Mouse (Mus musculus) spleen, postnatal 14 days (tissue): ENCODE measurements around the gene Cramp1l.
A peak's percentile ranks its signal among the peaks of the same experiment; 100 is the strongest.

Experiments used
- DNase-seq, 2 experiments: peaks; one replicate each; pipeline ENCODE4 v3.0.0; 2021 to 2022; ENCODE audit warnings: low spot score in 2 of 2

Gene Cramp1l

GRCm38 (mm10) chr17:25015655-25016291 lies at the start of gene Cramp1l, which contains the start of gene Ift140:
Gene Cramp1l (minus strand): TSS chr17:25015788.
Gene Ift140 (plus strand): TSS chr17:25016085.
- DNase-seq: peak; percentile 95 to 98

- DNase-seq: no peak
These were observed 49.6 kb upstream of the Cramp1l start for GRCm38 (mm10) chr17:25065189-25065588.

DNA sequence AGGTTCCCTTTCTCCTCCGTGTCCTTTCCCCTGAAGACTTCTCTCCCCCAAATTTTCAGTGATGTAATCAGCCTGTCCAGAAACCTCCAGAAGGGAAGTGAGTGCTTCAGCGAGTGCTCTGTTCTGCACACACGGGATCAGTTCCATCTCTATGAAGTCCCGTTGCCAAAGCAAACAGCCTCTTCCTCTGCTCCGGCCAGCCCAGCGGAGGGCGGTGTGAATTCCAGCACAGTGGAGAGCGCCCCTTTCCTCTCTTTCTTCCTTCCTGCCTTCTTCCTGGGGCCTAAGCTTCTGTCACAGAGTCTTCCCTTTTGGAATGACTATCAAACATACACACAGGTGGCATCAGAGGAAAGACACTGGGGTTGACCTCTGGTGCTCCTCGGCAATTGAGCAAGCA lies 48.8 kb upstream of the Cramp1l start:
- no peak for DNase-seq

- no peak for DNase-seq
These were observed 48.3 kb upstream of the Cramp1l start for GRCm38 (mm10) chr17:25063872-25064271.

DNA sequence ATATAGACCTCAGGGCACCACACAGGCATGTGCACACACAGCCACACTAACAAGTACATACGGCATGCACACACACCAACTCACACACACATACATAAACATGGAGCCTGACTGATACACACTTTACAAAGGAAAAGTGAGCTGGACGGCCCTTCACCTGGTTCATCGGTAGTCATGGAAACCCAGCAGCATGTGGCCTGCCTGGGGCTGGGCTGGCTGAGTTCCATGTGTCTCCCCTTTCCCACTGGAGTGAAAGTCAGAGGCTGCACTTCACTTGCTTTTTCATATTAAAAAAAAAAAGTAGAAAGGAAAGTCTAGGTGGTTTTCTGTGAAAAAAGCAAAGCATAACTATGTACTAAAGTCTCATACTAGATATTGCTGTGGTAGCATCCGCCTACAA lies 47.7 kb upstream of the Cramp1l start:
- no peak for DNase-seq

GRCm38 (mm10) chr17:25057041-25057440 lies 41.5 kb upstream of the Cramp1l start:
- DNase-seq: no peak

- no peak for DNase-seq
These were observed 37.7 kb upstream of the Cramp1l start for GRCm38 (mm10) chr17:25053274-25053673.

DNA sequence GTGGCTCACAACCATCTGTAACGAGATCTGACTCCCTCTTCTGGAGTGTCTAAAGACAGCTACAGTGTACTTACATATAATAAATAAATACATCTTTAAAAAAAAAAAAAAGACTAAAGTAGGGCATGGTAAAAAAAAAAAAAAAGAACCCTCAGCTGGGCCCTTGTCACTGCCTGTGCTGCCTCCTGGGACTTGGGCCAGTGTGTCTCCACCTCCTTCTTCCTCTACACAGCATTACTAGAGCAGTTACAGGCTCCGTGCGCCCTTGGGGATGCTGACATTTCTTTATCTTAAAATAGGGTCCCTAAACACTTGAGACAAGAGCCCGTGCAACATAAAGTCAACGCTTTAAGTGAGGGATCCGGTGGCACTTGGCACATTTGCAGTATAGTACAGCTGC lies 31.6 kb upstream of the Cramp1l start:
- no peak for DNase-seq

DNA sequence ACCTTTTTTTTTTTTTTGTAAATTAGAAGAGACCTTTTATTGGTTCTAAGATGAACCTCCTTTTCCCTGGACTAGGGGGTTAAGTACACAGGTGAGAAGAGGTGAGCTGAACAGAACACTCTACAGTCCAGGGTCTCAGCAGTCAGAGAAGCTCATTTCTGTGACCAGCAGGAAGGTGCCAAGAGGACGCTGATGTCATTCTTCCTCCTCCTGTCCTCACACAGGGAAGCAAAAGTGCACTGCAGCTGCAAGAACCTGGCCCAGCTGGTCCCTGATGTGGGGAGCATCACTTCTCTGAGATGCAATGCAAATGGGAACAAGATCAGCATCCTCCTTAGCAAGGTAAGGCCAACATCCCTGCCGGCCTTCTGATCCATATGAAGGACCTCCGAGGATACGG lies 29.7 kb upstream of the Cramp1l start:
- no peak for DNase-seq

GRCm38 (mm10) chr17:25044879-25045278 lies 29.3 kb upstream of the Cramp1l start:
- DNase-seq: no peak

DNA sequence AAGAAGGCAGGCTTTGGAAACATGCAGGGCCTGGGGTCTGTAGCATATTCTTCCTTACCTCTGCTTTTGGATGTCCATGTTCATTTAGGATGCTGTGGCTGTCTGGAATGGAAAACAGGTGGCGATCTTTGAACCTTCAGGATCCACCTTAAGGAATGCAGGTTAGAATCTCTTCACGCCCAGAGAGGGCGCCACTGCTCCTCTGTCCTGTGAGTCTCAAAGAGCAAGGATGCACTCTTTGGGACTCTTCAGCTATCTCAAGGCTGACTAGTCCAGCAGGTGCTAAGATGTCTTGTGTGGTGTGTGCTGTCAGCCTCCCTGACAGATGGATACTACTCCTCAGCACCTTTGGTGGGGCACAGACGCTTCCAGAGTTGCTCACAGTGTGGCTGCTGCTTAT lies 20.6 kb upstream of the Cramp1l start:
- no peak for DNase-seq

DNA sequence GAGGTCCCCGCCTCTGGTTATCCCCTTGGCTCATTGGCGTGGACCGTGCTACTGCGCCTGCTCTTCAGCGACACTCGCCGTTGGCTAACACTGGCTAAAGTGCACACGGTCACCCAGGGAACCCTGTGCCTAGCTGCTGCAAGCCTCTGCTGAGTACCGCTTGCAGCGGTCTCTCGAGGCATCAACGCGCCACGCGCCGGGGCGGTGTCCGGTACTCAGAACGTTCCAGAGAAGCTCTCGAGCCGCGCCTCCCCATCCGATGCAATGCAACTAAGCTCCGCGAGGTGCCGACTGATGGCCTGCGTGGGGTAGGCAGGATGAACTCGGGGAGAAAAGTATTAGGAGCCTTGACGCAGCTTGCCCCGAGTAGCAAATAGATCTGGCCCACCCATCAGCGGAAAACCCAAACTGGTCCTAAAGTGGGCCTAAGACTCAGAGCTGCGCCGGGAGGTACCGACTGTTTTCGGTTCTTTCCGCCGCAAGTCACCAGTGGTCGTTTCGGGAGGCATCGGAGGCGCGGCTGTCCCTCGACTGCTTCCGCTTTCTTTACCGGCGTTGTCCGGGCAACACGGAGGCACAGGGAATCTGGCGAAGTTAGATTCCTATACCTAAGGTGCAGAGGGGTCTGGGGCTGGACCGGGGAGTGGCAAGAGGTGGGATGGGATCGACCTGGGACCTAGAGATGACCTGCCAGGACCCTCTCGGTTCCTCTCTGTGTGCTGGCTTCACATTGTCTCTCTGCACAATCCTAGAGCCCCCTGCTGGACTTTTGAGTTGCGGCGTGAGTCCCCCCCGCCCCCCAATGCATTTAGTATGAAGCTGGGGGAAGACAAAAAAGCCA lies 924 bp upstream of the Cramp1l start:
- peak; percentile 55 to 59 for DNase-seq

- DNase-seq: peak; percentile 13 to 31
These were observed 582 bp downstream of the Cramp1l start for GRCm38 (mm10) chr17:25014841-25015570.

GRCm38 (mm10) chr17:25013606-25014501 lies 1.7 kb downstream of the Cramp1l start:
- DNase-seq: peak; percentile 16 to 35

GRCm38 (mm10) chr17:25007480-25007879 lies 8.1 kb downstream of the Cramp1l start:
- DNase-seq: no peak

DNA sequence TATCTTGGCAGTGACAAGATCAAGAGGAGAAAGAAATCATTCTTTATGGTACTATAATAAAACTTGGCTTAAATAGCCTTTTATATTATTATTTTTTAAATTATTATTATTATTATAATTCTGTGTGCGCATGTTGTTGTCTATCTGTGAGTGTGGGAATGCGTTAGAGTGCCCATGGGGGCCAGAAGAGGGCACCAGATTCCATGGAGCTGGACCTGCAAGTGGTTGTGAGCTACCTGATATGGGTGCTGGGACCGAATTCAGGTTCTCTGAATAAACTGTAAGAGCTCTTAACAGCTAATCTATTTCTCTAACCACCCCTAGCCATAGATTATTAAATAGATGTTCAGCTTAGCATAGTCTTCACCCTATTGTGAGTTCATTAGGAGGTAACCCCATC lies 10.5 kb downstream of the Cramp1l start:
- DNase-seq: no peak

- DNase-seq: no peak
These were observed 20.9 kb downstream of the Cramp1l start for GRCm38 (mm10) chr17:24994721-24995120.

- DNase-seq: no peak
These were observed 28.4 kb downstream of the Cramp1l start for GRCm38 (mm10) chr17:24987221-24987620.

GRCm38 (mm10) chr17:24960852-24961715 lies 54.5 kb downstream of the Cramp1l start:
- DNase-seq: no peak

DNA sequence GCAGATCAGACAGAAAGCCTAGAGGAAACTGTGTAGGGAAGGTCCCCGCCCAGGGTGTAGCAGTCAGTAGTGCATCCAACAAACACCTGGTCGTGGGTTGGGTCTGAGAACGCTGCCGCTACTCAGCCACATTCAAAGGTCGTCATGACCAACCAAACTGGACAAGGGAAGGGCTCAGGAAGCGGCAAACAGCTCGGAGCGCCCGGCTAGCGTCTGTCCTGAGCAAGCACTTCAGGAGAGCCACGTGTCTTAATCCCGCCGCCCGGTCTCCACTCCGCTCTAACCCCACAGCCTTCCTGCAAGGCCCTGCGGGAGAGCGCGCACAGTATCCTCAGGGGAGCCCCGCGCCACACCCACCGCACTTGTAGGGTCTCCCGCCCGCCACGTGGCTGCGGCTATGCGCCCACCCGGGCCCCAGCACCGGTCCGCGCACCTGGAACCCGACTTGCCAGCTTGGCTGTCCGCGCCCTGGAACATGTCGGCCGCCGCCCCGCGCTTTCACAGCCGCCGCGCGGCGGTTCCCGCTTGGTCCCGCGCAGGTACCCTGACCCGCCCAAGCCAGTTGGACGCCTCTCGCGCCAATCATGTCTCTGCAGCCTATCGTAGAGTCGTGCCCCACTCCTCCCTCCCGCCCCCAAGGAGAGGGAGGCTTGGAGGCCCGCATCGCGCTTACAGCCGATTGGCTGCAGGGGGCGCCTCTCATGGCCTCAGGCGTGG lies 55.3 kb downstream of the Cramp1l start, which contains the start of gene Jpt2:
Jpt2 (minus strand) TSS at position 555 of the 717 bp plus-strand sequence.
- peak; percentile 93 to 96 for DNase-seq
